Mouse (Mus musculus) megakaryocyte, embryonic 14.5 days (primary cell): ENCODE measurements around the gene Ceacam2.

Experiments used
- FLI1 ChIP-seq: IDR thresholded peaks from 2 replicates; pipeline ENCODE4 v1.6.1; 2012; ENCODE audit warnings: low read length, inconsistent platforms, mixed read lengths
- GATA1 ChIP-seq: IDR thresholded peaks from 3 replicates; pipeline ENCODE4 v1.6.1; 2012; ENCODE audit warnings: mixed read lengths, low read length, inconsistent platforms, borderline replicate concordance

- TF ChIP-seq GATA1 (no peak), FLI1 (no peak)
These were observed 45.0 kb downstream of the Ceacam2 start for GRCm38 (mm10) chr7:25494649-25495048.
